Mouse (Mus musculus): ENCODE results near the gene Ube2s.

GRCm38 (mm10) chr7:4782130-4782529 is 30.3 kb downstream of the Ube2s start:
- TF ChIP-seq CTCF (IDR thresholded peaks at IDR 0.05; ENCODE audit: extremely low read depth, insufficient read depth, low read length) (no peak), POLR2A (IDR thresholded peaks at IDR 0.05; ENCODE audit: extremely low read depth, insufficient read depth, low read length) (no peak)
